Mouse (Mus musculus): ENCODE measurements around the gene Kctd13. TPM values are rescaled to one million over a fixed set of nuclear protein-coding genes. Genes with fewer than 3 reads are reported as not detected.
A peak's percentile ranks its signal among the peaks of the same experiment; 100 is the strongest.

Kctd13 gene
- polyA plus RNA-seq, 1 experiment from 2014 or later: 28.8 TPM

- DNase-seq (ENCODE audit: low spot score) (no peak), ATAC-seq (replicated peaks; ENCODE audit: low FRiP score) (no peak)
- Histone ChIP-seq H3K9ac (ENCODE audit: low read length) (no peak overlapping the region), H3K4me3 (ENCODE audit: low read depth, low read length) (no peak overlapping the region), H3K36me3 (ENCODE audit: control insufficient read depth, insufficient read depth, low read length) (no peaks in the 10 kb centered on the region), H3K27me3 (ENCODE audit: control insufficient read depth, insufficient read depth, low read length) (no peaks in the 10 kb centered on the region), H3K4me2 (ENCODE audit: low read depth, low read length, severe bottlenecking) (no peak overlapping the region), H3K9me3 (ENCODE audit: control insufficient read depth, low read length) (no peaks in the 10 kb centered on the region), H3K27ac (ENCODE audit: low read depth, low read length) (no peak overlapping the region), H3K4me1 (replicated peaks; ENCODE audit: control insufficient read depth, insufficient read depth, low read length) (no peaks in the 10 kb centered on the region)
- WGBS: 66% methylated on average over 5 of the region's 5 CpGs
These were observed 4.7 kb upstream of the Kctd13 start for GRCm38 (mm10) chr7:126923999-126924398.

- Histone ChIP-seq H3K9ac (ENCODE audit: low read length) (no peak overlapping the region), H3K4me3 (ENCODE audit: low read depth, low read length) (no peak overlapping the region), H3K27ac (ENCODE audit: low read depth, low read length) (no peak overlapping the region), H3K27me3 (ENCODE audit: control insufficient read depth, insufficient read depth, low read length) (no peaks in the 10 kb centered on the region), H3K36me3 (ENCODE audit: control insufficient read depth, insufficient read depth, low read length) (no peaks in the 10 kb centered on the region), H3K4me1 (replicated peaks; ENCODE audit: control insufficient read depth, insufficient read depth, low read length) (peaks cover 2% of the 10 kb centered on the region; the same call in 1 of the 2 replicates), H3K4me2 (ENCODE audit: low read depth, low read length, severe bottlenecking) (no peak overlapping the region), H3K9me3 (ENCODE audit: control insufficient read depth, low read length) (no peaks in the 10 kb centered on the region)
- DNase-seq (ENCODE audit: low spot score) (no peak), ATAC-seq (replicated peaks; ENCODE audit: low FRiP score) (no peak)
- WGBS: 54% methylated on average over 3 of the region's 3 CpGs
These were observed 2.4 kb upstream of the Kctd13 start for GRCm38 (mm10) chr7:126926299-126926698.

- H3K27ac ChIP-seq (ENCODE audit: low read depth, low read length): peak overlapping the region; percentile 41; the same call in 1 of the 2 replicates
- peak overlapping the region; percentile 96 for H3K4me2 ChIP-seq (ENCODE audit: low read depth, low read length, severe bottlenecking)
- no peaks in the 10 kb centered on the region for H3K36me3 ChIP-seq (ENCODE audit: control insufficient read depth, insufficient read depth, low read length)
- DNase-seq (ENCODE audit: low spot score) (no peak), ATAC-seq (replicated peaks; ENCODE audit: low FRiP score) (peak; percentile 80)
- no peaks in the 10 kb centered on the region for H3K27me3 ChIP-seq (ENCODE audit: control insufficient read depth, insufficient read depth, low read length)
- peak overlapping the region; percentile 84 for H3K9ac ChIP-seq (ENCODE audit: low read length)
- H3K4me1 ChIP-seq (replicated peaks; ENCODE audit: control insufficient read depth, insufficient read depth, low read length): peaks cover 2% of the 10 kb centered on the region; the same call in 1 of the 2 replicates
- H3K4me3 ChIP-seq (ENCODE audit: low read depth, low read length): peak overlapping the region; percentile 84
- H3K9me3 ChIP-seq (ENCODE audit: control insufficient read depth, low read length): no peaks in the 10 kb centered on the region
- 1% methylated on average over 27 of the region's 27 CpGs for WGBS
These were observed 367 bp downstream of the Kctd13 start for GRCm38 (mm10) chr7:126929046-126929445.

- Histone ChIP-seq H3K4me1 (replicated peaks; ENCODE audit: control insufficient read depth, insufficient read depth, low read length) (peaks cover 2% of the 10 kb centered on the region; the same call in 1 of the 2 replicates), H3K9me3 (ENCODE audit: control insufficient read depth, low read length) (no peaks in the 10 kb centered on the region), H3K27ac (ENCODE audit: low read depth, low read length) (no peak overlapping the region), H3K36me3 (ENCODE audit: control insufficient read depth, insufficient read depth, low read length) (peaks cover 1% of the 10 kb centered on the region; the same call in 1 of the 2 replicates), H3K27me3 (ENCODE audit: control insufficient read depth, insufficient read depth, low read length) (no peaks in the 10 kb centered on the region), H3K4me3 (ENCODE audit: low read depth, low read length) (no peak overlapping the region), H3K9ac (ENCODE audit: low read length) (no peak overlapping the region), H3K4me2 (ENCODE audit: low read depth, low read length, severe bottlenecking) (no peak overlapping the region)
- 80% methylated on average over 2 of the region's 2 CpGs for WGBS
- DNase-seq (ENCODE audit: low spot score) (no peak), ATAC-seq (replicated peaks; ENCODE audit: low FRiP score) (no peak)
These were observed 4.0 kb downstream of the Kctd13 start for GRCm38 (mm10) chr7:126932652-126933051.

GRCm38 (mm10) chr7:126941171-126941570 is 12.5 kb downstream of the Kctd13 start:
- no peak for DNase-seq (ENCODE audit: low spot score)
- Histone ChIP-seq H3K27me3 (ENCODE audit: control insufficient read depth, insufficient read depth, low read length) (no peaks in the 10 kb centered on the region), H3K4me3 (ENCODE audit: low read depth, low read length) (no peak overlapping the region), H3K9me3 (ENCODE audit: control insufficient read depth, low read length) (no peaks in the 10 kb centered on the region), H3K9ac (ENCODE audit: low read length) (no peak overlapping the region), H3K27ac (ENCODE audit: low read depth, low read length) (no peak overlapping the region), H3K4me2 (ENCODE audit: low read depth, low read length, severe bottlenecking) (no peak overlapping the region), H3K36me3 (ENCODE audit: control insufficient read depth, insufficient read depth, low read length) (peaks cover 6% of the 10 kb centered on the region; the same call in 1 of the 2 replicates), H3K4me1 (replicated peaks; ENCODE audit: control insufficient read depth, insufficient read depth, low read length) (no peaks in the 10 kb centered on the region)
- WGBS: 50% methylated on average over 6 of the region's 6 CpGs
- no peak for ATAC-seq (replicated peaks; ENCODE audit: low FRiP score)

GRCm38 (mm10) chr7:126941801-126942200 is 13.1 kb downstream of the Kctd13 start:
- WGBS: 78% methylated on average over 5 of the region's 5 CpGs
- no peak for ATAC-seq (replicated peaks; ENCODE audit: low FRiP score)

GRCm38 (mm10) chr7:126946530-126946929 is 17.9 kb downstream of the Kctd13 start:
- Histone ChIP-seq H3K27ac (ENCODE audit: low read depth, low read length) (no peak overlapping the region), H3K9me3 (ENCODE audit: control insufficient read depth, low read length) (no peaks in the 10 kb centered on the region), H3K9ac (ENCODE audit: low read length) (no peak overlapping the region), H3K4me2 (ENCODE audit: low read depth, low read length, severe bottlenecking) (no peak overlapping the region), H3K27me3 (ENCODE audit: control insufficient read depth, insufficient read depth, low read length) (peaks cover 15% of the 10 kb centered on the region), H3K4me1 (replicated peaks; ENCODE audit: control insufficient read depth, insufficient read depth, low read length) (peaks cover 3% of the 10 kb centered on the region; the same call in 1 of the 2 replicates), H3K36me3 (ENCODE audit: control insufficient read depth, insufficient read depth, low read length) (peaks cover 3% of the 10 kb centered on the region; the same call in 1 of the 2 replicates), H3K4me3 (ENCODE audit: low read depth, low read length) (no peak overlapping the region)
- 37% methylated on average over 3 of the region's 3 CpGs for WGBS
- DNase-seq (ENCODE audit: low spot score) (no peak), ATAC-seq (replicated peaks; ENCODE audit: low FRiP score) (no peak)

More at GRCm38 (mm10) chr7:126941801-126942200, 13.1 kb downstream of the Kctd13 start:
- H3K4me3 ChIP-seq (ENCODE audit: low read depth, low read length): no peak overlapping the region
- no peaks in the 10 kb centered on the region for H3K27me3 ChIP-seq (ENCODE audit: control insufficient read depth, insufficient read depth, low read length)
- no peak for DNase-seq (ENCODE audit: low spot score)
- H3K9me3 ChIP-seq (ENCODE audit: control insufficient read depth, low read length): no peaks in the 10 kb centered on the region
- H3K9ac ChIP-seq (ENCODE audit: low read length): no peak overlapping the region
- H3K4me2 ChIP-seq (ENCODE audit: low read depth, low read length, severe bottlenecking): no peak overlapping the region
- peaks cover 6% of the 10 kb centered on the region; the same call in 1 of the 2 replicates for H3K36me3 ChIP-seq (ENCODE audit: control insufficient read depth, insufficient read depth, low read length)
- no peak overlapping the region for H3K27ac ChIP-seq (ENCODE audit: low read depth, low read length)
- no peaks in the 10 kb centered on the region for H3K4me1 ChIP-seq (replicated peaks; ENCODE audit: control insufficient read depth, insufficient read depth, low read length)

GRCm38 (mm10) chr7:126948626-126949025 is 19.9 kb downstream of the Kctd13 start:
- H3K9ac ChIP-seq (ENCODE audit: low read length): no peak overlapping the region
- H3K9me3 ChIP-seq (ENCODE audit: control insufficient read depth, low read length): no peaks in the 10 kb centered on the region
- no peak overlapping the region for H3K27ac ChIP-seq (ENCODE audit: low read depth, low read length)
- no peak overlapping the region for H3K4me3 ChIP-seq (ENCODE audit: low read depth, low read length)
- H3K27me3 ChIP-seq (ENCODE audit: control insufficient read depth, insufficient read depth, low read length): peaks cover 20% of the 10 kb centered on the region
- WGBS: 83% methylated on average over 10 of the region's 10 CpGs
- peaks cover 7% of the 10 kb centered on the region; the same call in 1 of the 2 replicates for H3K4me1 ChIP-seq (replicated peaks; ENCODE audit: control insufficient read depth, insufficient read depth, low read length)
- no peak for ATAC-seq (replicated peaks; ENCODE audit: low FRiP score)
- no peak overlapping the region for H3K4me2 ChIP-seq (ENCODE audit: low read depth, low read length, severe bottlenecking)
- H3K36me3 ChIP-seq (ENCODE audit: control insufficient read depth, insufficient read depth, low read length): peaks cover 3% of the 10 kb centered on the region; the same call in 1 of the 2 replicates
- DNase-seq (ENCODE audit: low spot score): no peak

GRCm38 (mm10) chr7:126949403-126949792 is 20.7 kb downstream of the Kctd13 start, which contains the start of gene Asphd1:
Gene Asphd1, minus strand, starts transcription at chr7:126949582.
- DNase-seq (ENCODE audit: low spot score) (no peak), ATAC-seq (replicated peaks; ENCODE audit: low FRiP score) (peak; percentile 69)
- 0% methylated on average over 21 of the region's 21 CpGs for WGBS
- Histone ChIP-seq H3K9me3 (ENCODE audit: control insufficient read depth, low read length) (no peaks in the 10 kb centered on the region), H3K27me3 (ENCODE audit: control insufficient read depth, insufficient read depth, low read length) (peaks cover 20% of the 10 kb centered on the region), H3K9ac (ENCODE audit: low read length) (peak within 1 kb of the TSS; percentile 44), H3K4me2 (ENCODE audit: low read depth, low read length, severe bottlenecking) (peak within 1 kb of the TSS; percentile 92), H3K4me1 (replicated peaks; ENCODE audit: control insufficient read depth, insufficient read depth, low read length) (peaks cover 7% of the 10 kb centered on the region; the same call in 1 of the 2 replicates), H3K4me3 (ENCODE audit: low read depth, low read length) (peak within 1 kb of the TSS; percentile 38), H3K27ac (ENCODE audit: low read depth, low read length) (0 out of 2 replicates have a peak within 1 kb of the TSS, but pooled peaks have one; percentile 0), H3K36me3 (ENCODE audit: control insufficient read depth, insufficient read depth, low read length) (peaks cover 3% of the 10 kb centered on the region; the same call in 1 of the 2 replicates)

Measured in forebrain, embryonic 11.5 days (tissue).